Mouse (Mus musculus): ENCODE measurements around the gene Sub1.

- TF ChIP-seq CTCF (IDR thresholded peaks at IDR 0.05) (no peak), POLR2A (IDR thresholded peaks at IDR 0.05; ENCODE audit: insufficient read depth, low read depth, low read length) (no peak), EP300 (IDR thresholded peaks at IDR 0.05; ENCODE audit: insufficient read depth, low read depth, low read length) (no peak)
Measured at GRCm38 (mm10) chr15:11994921-11995814, 1.6 kb downstream of the Sub1 start.
